Mouse (Mus musculus): Measurements from ENCODE around the gene Hagh. TPM values are rescaled to one million over a fixed set of nuclear protein-coding genes. Genes with fewer than 3 reads are reported as not detected.

Gene Hagh
- polyA plus RNA-seq, 1 experiment, result 157 TPM

DNA sequence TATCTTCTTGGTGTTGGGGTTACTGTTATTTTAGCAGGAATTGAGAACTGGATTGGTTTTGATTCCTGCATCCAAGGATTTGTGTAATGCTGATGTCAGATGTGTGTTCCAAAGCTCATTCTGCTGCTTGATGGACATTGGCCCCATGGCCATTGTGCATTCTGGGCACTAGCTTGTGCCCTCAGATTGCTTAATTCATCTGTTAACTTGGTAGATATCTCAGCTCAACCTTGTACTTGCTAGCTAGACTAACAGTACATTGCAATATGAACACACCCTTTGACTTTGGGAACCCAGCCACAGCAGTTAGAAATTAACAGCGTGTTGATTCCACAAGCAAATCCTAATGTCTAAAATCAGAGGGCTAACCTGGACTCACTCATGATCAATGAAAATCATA lies 7.4 kb downstream of the Hagh start:
- Histone ChIP-seq H3K4me3 (ENCODE audit: control insufficient read depth, insufficient read depth, low read length) (no peak overlapping the region), H3K27ac (ENCODE audit: control insufficient read depth, insufficient read depth, low read length) (no peak overlapping the region), H3K4me1 (replicated peaks; ENCODE audit: control insufficient read depth, insufficient read depth, low read length) (peaks cover 6% of the 10 kb centered on the region), H3K27me3 (ENCODE audit: control insufficient read depth, insufficient read depth, low read length) (no peaks in the 10 kb centered on the region), H3K36me3 (ENCODE audit: control insufficient read depth, insufficient read depth, low read length) (no peaks in the 10 kb centered on the region)
- WGBS, result 100% methylated on average over 1 of the region's 1 CpGs
- DNase-seq, result no peak
- no peak for TF ChIP-seq POLR2A (IDR thresholded peaks at IDR 0.05; ENCODE audit: control insufficient read depth, extremely low read depth, insufficient read depth, low read length, poor library complexity)
- no peak for TF ChIP-seq CTCF (IDR thresholded peaks at IDR 0.05; ENCODE audit: borderline replicate concordance, control insufficient read depth, extremely low read depth, insufficient read depth, low read length, poor library complexity)

GRCm38 (mm10) chr17:24848600-24849031 lies 8.7 kb downstream of the Hagh start:
- TF ChIP-seq CTCF (IDR thresholded peaks at IDR 0.05; ENCODE audit: borderline replicate concordance, control insufficient read depth, extremely low read depth, insufficient read depth, low read length, poor library complexity) (no peak), POLR2A (IDR thresholded peaks at IDR 0.05; ENCODE audit: control insufficient read depth, extremely low read depth, insufficient read depth, low read length, poor library complexity) (no peak)
- no peak overlapping the region for H3K4me3 ChIP-seq (ENCODE audit: control insufficient read depth, insufficient read depth, low read length)
- H3K27me3 ChIP-seq (ENCODE audit: control insufficient read depth, insufficient read depth, low read length), result no peaks in the 10 kb centered on the region
- H3K4me1 ChIP-seq (replicated peaks; ENCODE audit: control insufficient read depth, insufficient read depth, low read length), result peaks cover 6% of the 10 kb centered on the region
- no peaks in the 10 kb centered on the region for H3K36me3 ChIP-seq (ENCODE audit: control insufficient read depth, insufficient read depth, low read length)
- H3K27ac ChIP-seq (ENCODE audit: control insufficient read depth, insufficient read depth, low read length), result no peak overlapping the region
- DNase-seq, result no peak

DNA sequence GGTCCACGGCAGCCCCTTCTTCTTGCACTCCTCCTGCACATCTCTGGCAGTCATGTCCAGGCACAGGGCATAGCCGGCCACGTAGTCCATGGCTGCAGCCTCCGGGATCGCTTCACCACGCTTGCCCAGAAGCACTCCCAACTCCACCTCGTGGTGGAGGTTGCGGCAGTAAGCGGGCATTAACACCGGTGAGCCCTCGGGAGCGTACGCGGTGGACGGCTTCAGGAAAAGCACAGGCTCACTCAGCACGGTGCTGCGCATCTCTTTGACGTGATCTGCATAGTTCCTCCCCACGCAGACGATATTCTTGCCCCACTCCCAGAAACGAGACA lies 9.8 kb downstream of the Hagh start:
- TF ChIP-seq CTCF (IDR thresholded peaks at IDR 0.05; ENCODE audit: borderline replicate concordance, control insufficient read depth, extremely low read depth, insufficient read depth, low read length, poor library complexity) (no peak), POLR2A (IDR thresholded peaks at IDR 0.05; ENCODE audit: control insufficient read depth, extremely low read depth, insufficient read depth, low read length, poor library complexity) (no peak)

GRCm38 (mm10) chr17:24850065-24850772 lies 10.3 kb downstream of the Hagh start, which contains the start of gene Fahd1:
Fahd1 (minus strand) TSS chr17:24850364.
- Histone ChIP-seq H3K27me3 (ENCODE audit: control insufficient read depth, insufficient read depth, low read length) (no peaks in the 10 kb centered on the region), H3K36me3 (ENCODE audit: control insufficient read depth, insufficient read depth, low read length) (no peaks in the 10 kb centered on the region), H3K4me3 (ENCODE audit: control insufficient read depth, insufficient read depth, low read length) (peak within 1 kb of the TSS; percentile 62), H3K27ac (ENCODE audit: control insufficient read depth, insufficient read depth, low read length) (peak within 1 kb of the TSS; percentile 15; the same call in 1 of the 2 replicates), H3K4me1 (replicated peaks; ENCODE audit: control insufficient read depth, insufficient read depth, low read length) (peaks cover 6% of the 10 kb centered on the region)
- peak; percentile 92 for DNase-seq
- TF ChIP-seq CTCF (IDR thresholded peaks at IDR 0.05; ENCODE audit: borderline replicate concordance, control insufficient read depth, extremely low read depth, insufficient read depth, low read length, poor library complexity) (0 out of 2 replicates have a peak, but pooled peaks have one; percentile 23), POLR2A (IDR thresholded peaks at IDR 0.05; ENCODE audit: control insufficient read depth, extremely low read depth, insufficient read depth, low read length, poor library complexity) (peak; percentile 85)
- WGBS, result under 1% methylated on average over 58 of the region's 58 CpGs

More for the DNA sequence above, 9.8 kb downstream of the Hagh start:
- Histone ChIP-seq H3K27me3 (ENCODE audit: control insufficient read depth, insufficient read depth, low read length) (no peaks in the 10 kb centered on the region), H3K27ac (ENCODE audit: control insufficient read depth, insufficient read depth, low read length) (peak overlapping the region; percentile 15; the same call in 1 of the 2 replicates), H3K36me3 (ENCODE audit: control insufficient read depth, insufficient read depth, low read length) (no peaks in the 10 kb centered on the region), H3K4me3 (ENCODE audit: control insufficient read depth, insufficient read depth, low read length) (peak overlapping the region; percentile 62), H3K4me1 (replicated peaks; ENCODE audit: control insufficient read depth, insufficient read depth, low read length) (peaks cover 6% of the 10 kb centered on the region)
- under 1% methylated on average over 21 of the region's 21 CpGs for WGBS
- DNase-seq, result no peak

DNA sequence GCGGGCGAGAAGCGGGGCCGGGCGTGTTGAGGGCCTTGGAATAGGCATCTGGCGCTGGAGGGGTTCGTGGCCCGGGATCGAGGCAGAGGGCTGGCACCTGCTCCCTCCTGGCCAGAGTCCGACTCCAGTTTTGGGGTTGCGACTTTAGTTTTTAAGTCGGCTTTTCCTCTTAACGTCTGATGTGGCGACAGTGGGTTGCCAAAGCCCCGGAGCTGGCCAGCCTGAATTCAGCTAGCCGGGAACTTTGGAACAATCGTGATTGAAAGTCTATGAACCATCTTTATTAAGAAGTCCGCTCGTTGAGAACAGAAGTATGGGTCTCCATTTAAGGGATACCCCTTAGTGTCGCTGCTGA lies 10.8 kb downstream of the Hagh start:
- no peak for DNase-seq
- no peak overlapping the region for H3K27ac ChIP-seq (ENCODE audit: control insufficient read depth, insufficient read depth, low read length)
- peak overlapping the region; percentile 62 for H3K4me3 ChIP-seq (ENCODE audit: control insufficient read depth, insufficient read depth, low read length)
- 1% methylated on average over 20 of the region's 20 CpGs for WGBS
- H3K36me3 ChIP-seq (ENCODE audit: control insufficient read depth, insufficient read depth, low read length), result no peaks in the 10 kb centered on the region
- TF ChIP-seq POLR2A (IDR thresholded peaks at IDR 0.05; ENCODE audit: control insufficient read depth, extremely low read depth, insufficient read depth, low read length, poor library complexity), result no peak
- no peak for TF ChIP-seq CTCF (IDR thresholded peaks at IDR 0.05; ENCODE audit: borderline replicate concordance, control insufficient read depth, extremely low read depth, insufficient read depth, low read length, poor library complexity)
- peaks cover 6% of the 10 kb centered on the region for H3K4me1 ChIP-seq (replicated peaks; ENCODE audit: control insufficient read depth, insufficient read depth, low read length)
- no peaks in the 10 kb centered on the region for H3K27me3 ChIP-seq (ENCODE audit: control insufficient read depth, insufficient read depth, low read length)

GRCm38 (mm10) chr17:24851381-24852125 lies 11.6 kb downstream of the Hagh start:
- H3K27ac ChIP-seq (ENCODE audit: control insufficient read depth, insufficient read depth, low read length), result no peak overlapping the region

More at GRCm38 (mm10) chr17:24851381-24852125, 11.6 kb downstream of the Hagh start:
- Histone ChIP-seq H3K27me3 (ENCODE audit: control insufficient read depth, insufficient read depth, low read length) (no peaks in the 10 kb centered on the region), H3K36me3 (ENCODE audit: control insufficient read depth, insufficient read depth, low read length) (no peaks in the 10 kb centered on the region), H3K4me3 (ENCODE audit: control insufficient read depth, insufficient read depth, low read length) (no peak overlapping the region), H3K4me1 (replicated peaks; ENCODE audit: control insufficient read depth, insufficient read depth, low read length) (peaks cover 6% of the 10 kb centered on the region)
- no peak for DNase-seq
- TF ChIP-seq POLR2A (IDR thresholded peaks at IDR 0.05; ENCODE audit: control insufficient read depth, extremely low read depth, insufficient read depth, low read length, poor library complexity) (no peak), CTCF (IDR thresholded peaks at IDR 0.05; ENCODE audit: borderline replicate concordance, control insufficient read depth, extremely low read depth, insufficient read depth, low read length, poor library complexity) (no peak)
- 84% methylated on average over 10 of the region's 10 CpGs for WGBS
